Mouse (Mus musculus) brain, embryonic 14.5 days (tissue): Measurements from ENCODE around the gene Gpr182.

Source experiments
- CTCF ChIP-seq: fragments of 200-500 bp; IDR thresholded peaks from 2 replicates; pipeline ENCODE4 v1.5.1; 2012; ENCODE audit warnings: inconsistent platforms, mild to moderate bottlenecking, moderate library complexity, borderline replicate concordance; ENCODE audit not compliant: insufficient read depth, insufficient read length; ENCODE audit errors: extremely low read depth
- POLR2A ChIP-seq: fragments of 200-500 bp; IDR thresholded peaks from 2 replicates; pipeline ENCODE4 v1.6.1; 2012; ENCODE audit warnings: mild to moderate bottlenecking, inconsistent platforms, borderline replicate concordance; ENCODE audit not compliant: poor library complexity, insufficient read depth, insufficient read length, severe bottlenecking; ENCODE audit errors: extremely low read depth

DNA sequence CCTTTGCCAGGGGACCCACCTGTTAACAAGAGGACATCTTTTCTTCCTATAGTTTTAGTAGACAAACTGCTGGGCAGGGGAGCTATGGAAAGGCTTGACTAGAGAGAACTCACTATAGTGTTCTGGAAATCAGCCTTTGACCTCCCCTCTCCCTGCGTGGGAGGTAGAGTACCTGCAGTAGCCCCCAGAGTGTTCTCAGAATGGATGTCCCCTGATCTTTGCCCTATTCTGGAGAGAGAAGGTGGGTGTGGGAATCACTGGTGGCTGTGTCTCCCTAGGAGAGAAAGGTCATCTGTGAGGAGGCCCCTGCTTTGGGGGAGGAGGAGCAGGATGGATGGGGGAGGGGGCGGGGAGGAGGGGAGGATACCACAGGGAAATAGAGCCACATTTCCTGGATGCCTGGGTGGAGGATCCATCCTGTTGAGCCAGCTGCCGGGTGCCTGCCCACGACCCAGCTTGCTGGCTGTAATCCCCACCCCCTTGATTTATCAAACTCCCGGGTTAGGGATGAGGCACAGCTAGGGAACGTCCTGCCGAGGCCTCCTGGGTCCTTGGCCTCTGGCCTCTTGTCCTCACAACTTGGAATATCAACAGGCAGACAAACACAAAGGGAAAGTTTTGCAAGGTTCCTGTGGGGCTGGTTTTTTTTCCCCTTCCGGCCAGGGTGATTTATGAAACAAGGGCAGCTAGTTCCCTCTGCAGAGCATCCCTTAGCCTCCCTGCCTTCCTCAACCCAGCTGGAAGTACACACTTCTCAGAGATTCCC, 2.5 kb downstream of the Gpr182 start:
- TF ChIP-seq POLR2A (no peak), CTCF (no peak)
